Mouse (Mus musculus) heart, adult 2 months (tissue): ENCODE measurements around the gene Rtn2.

ENCODE experiments used
- CTCF ChIP-seq: fragments of 200-600 bp; IDR thresholded peaks from 2 replicates; pipeline ENCODE4 v1.8.1; 2022; ENCODE audit warnings: antibody characterized with exemption, mild to moderate bottlenecking, moderate library complexity
- EP300 ChIP-seq: fragments of 200-500 bp; IDR thresholded peaks from 2 replicates; pipeline ENCODE4 v1.6.1; 2011; ENCODE audit warnings: low read depth, low read length, control low read depth; ENCODE audit not compliant: insufficient read depth
- POLR2A ChIP-seq: fragments of 200-500 bp; IDR thresholded peaks from 2 replicates; pipeline ENCODE4 v1.6.1; 2011; ENCODE audit warnings: mild to moderate bottlenecking, low read depth, low read length, control low read depth; ENCODE audit not compliant: insufficient read depth

DNA sequence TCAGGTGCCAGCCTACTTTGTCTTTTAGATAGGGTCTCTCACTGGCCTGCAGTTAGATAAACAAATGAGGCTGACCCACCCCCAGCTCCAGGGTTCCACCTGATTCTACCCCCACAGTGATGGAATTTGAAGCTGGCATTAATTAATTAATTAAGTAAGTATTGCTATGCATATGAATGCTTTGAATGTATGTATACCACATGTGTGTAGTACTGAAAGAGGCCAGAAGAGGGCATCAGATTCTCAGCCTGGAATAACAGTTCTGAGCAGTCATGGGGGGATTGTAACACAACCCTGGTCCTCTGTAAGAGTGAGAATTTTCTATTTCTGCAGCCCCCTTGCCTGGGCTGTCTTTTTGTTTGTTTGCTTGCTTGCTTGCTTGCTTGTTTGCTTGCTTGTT is 46.0 kb downstream of the Rtn2 start:
- TF ChIP-seq CTCF: peak; percentile 58
- no peak for TF ChIP-seq EP300
- TF ChIP-seq POLR2A: no peak
